Mouse (Mus musculus): ENCODE data around the gene Arsb.
A peak's percentile ranks its signal among the peaks of the same experiment; 100 is the strongest.

The Arsb gene

DNA sequence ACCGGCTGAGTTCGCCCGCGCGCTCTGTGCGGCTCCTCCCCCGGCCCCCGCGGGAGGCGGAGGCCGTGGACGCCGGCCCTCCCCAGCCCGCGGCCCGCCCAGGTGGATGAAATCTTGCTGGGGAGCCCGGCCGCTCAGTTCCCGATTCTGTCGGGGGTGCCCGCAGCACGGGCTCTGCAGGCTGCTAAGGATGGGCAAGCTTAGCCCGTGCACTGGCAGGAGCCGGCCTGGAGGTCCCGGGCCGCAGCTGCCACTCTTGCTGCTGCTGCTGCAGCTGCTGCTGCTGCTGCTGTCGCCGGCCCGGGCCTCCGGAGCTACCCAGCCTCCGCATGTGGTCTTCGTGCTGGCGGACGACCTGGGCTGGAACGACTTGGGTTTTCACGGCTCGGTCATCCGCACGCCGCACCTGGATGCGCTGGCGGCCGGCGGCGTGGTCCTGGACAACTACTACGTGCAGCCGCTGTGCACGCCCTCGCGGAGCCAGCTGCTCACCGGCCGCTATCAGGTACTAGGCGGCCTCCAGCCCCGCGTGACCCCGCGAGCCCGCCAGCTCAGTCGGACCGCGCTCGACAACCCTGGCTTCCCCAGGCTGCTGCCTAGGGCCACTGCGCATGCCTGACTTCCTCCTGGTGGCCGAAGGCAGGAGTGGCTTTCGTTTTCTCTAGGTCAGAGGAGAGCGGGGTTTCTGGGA lies at the start of gene Arsb:
TSS of gene Arsb (plus strand) at position 43 of the 691 bp plus-strand sequence.
- peak; percentile 74; the same call in 1 of the 2 replicates for TF ChIP-seq GATA4 (IDR thresholded peaks at IDR 0.05; ENCODE audit: insufficient replicate concordance, low read length)

DNA sequence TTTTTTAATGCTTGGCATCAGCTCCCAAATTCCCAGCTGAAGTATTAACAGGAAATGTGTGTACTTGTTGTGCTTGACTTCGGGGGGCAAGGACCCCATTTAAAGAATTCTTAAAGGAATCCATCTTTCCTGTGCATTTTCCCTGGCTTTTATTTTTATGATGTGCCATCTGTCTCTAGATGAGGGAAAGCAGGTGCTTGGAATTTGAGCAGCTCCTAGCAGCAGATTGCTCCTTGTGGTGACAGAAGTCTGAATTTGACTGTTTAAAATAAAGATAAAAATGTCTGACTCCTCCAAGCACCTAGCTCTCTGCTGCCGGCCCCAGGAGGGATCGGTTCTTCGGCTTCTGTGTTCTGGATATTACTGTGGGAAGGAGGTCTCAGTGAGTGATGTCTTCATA lies 49.5 kb upstream of the Arsb start:
- no peak for TF ChIP-seq GATA4 (IDR thresholded peaks at IDR 0.05; ENCODE audit: insufficient replicate concordance, low read length)

DNA sequence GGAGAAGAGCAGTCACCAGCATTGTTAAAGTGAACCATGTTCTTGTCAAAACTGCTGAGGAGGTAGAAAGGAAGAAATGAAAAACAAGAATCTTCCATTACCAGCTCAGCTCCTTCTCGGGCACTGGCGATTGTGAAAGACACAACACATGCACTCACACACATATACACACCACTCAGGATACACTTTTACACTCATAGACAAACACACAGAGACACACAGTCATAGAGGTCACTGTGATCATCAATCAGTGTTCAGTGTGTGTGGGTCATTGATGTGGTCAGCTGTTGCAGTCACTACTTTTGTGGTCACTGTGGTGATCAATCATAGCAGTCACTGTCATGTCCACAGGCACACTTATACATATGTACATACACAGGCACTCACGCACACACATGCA lies 48.0 kb upstream of the Arsb start:
- no peak for TF ChIP-seq GATA4 (IDR thresholded peaks at IDR 0.05; ENCODE audit: insufficient replicate concordance, low read length)

DNA sequence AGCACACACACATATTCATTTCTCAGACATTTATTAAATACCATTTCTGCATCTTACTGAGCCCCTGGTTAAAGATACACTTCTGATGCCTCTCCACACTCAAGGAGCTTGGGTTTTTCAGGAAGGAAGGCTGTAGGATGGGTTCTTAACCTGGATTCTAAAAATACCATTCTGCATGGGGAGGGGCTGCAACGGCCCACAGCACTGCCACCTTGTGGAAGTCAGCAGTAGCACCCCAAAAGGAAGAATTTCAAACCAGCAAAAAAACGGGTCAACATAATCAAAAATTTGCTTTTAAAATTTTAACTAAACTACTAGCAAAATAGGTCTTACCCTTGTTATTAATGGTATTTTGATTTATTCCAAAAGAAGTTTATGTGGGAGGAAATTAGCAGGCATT lies 47.2 kb upstream of the Arsb start:
- TF ChIP-seq GATA4 (IDR thresholded peaks at IDR 0.05; ENCODE audit: insufficient replicate concordance, low read length) = no peak

DNA sequence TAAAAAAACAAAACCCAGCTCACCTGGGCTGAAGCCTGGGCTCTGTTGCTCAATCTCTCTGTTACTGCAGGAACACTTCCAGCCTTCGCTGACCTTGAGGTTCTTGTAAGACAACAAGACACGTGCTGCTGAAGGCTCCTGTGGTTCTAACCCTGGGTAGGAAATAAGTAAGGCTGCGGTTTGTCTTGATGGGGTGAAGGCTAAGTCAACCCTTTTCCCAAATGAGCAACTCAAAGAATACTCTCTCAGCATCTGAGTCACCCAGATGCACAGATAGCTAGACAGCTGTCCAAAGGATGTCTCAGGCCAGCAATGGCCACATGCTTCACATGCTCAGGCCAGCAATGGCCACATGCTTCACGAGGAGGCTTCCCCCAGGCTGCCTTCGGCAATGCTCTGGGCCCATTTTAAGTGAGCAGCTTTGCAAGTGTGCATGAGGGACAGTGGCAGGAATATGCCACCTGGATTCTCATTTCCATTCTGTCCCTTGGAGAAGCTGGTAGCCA lies 36.2 kb upstream of the Arsb start:
- TF ChIP-seq GATA4 (IDR thresholded peaks at IDR 0.05; ENCODE audit: insufficient replicate concordance, low read length) = no peak

DNA sequence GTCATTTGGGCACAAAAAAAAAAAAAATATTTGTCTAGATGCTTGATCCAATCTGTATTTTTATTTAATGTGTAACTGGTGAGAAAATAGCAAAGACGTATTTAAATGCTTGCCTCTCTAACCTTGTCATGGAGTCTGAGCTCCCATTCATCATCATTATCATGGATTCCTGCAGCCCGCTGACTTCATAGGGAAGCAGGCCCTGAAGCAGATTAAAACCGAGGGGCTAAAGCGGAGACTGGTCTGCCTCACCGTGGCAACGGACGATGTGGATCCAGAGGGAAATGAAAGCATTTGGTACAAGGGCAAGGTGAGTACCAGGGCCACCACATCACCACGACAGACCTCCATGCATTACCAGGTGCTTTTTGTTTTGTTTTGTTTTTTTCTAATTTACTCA lies 27.3 kb upstream of the Arsb start:
- TF ChIP-seq GATA4 (IDR thresholded peaks at IDR 0.05; ENCODE audit: insufficient replicate concordance, low read length) = no peak

DNA sequence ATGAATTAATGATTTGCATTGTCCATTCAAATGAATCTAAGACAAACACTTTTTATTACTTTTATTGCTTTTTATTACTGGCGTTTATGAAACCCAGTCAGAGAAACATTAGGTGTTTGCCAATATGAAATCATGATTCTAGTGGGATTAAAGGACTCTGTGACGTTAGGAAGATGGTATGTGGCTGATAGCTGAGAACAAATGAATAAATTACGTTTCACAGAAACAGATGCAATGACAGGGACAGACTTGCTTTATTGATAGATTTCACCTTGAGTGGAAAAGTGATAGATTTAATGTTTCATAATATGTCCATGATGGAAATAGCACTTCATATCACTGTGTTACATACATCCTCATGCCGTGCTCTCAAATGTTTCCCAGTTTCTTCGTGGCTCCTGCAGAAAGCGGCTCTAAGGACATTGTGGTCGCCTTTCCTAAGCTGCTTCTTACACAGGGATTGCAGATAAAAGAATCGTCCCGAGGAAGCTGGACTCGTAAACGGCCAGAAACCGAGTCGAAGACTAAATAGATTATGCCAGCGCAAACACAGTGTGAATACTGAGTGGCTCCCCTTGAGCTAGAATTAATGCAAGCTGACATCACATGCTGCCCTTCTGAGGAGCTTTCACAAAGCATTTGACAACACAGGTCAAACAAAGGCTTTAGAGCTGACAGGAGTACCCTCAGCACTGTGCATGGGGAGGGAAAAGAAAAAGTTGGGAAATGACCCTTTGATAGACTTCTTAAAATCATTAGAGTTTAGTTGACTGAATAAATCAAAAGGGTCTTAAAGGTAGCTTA lies 18.6 kb upstream of the Arsb start:
- TF ChIP-seq GATA4 (IDR thresholded peaks at IDR 0.05; ENCODE audit: insufficient replicate concordance, low read length) = no peak

DNA sequence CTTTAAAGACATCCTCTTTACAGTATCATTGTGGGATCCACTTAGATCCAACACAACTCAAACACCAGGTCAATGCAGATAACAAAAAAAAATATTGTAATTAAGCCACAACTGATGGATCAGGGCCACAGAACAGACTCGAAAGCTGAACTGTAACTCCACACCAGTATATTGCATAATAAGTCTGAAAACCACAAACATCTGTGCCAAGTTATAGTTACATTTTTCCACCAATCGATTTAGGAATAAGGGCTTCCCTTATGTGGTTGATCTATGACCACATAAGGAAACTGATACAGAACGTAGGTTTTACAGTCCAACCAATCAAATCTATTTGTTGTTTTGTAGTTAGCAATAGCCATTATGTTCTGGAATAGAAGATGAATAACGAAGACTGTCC lies 16.3 kb upstream of the Arsb start:
- no peak for TF ChIP-seq GATA4 (IDR thresholded peaks at IDR 0.05; ENCODE audit: insufficient replicate concordance, low read length)

DNA sequence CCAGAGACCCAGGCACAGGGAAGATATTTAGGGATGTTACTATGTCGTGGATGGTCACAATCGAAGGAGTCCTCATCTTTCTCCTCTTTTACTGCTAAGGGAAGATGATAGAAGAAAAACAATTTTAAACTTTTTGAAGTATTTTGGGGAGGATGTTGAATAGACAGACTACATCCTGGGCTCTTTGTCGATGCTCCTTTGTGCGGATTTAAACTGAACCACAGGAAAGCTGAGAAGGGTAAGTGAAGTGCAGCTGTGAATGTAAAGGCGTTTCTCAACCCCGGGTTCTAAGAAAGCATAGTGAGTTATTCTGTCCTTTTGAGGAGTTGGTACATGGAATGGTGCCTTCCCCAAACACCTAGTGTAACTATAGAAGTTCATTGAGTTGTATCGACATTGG lies 14.8 kb upstream of the Arsb start:
- no peak for TF ChIP-seq GATA4 (IDR thresholded peaks at IDR 0.05; ENCODE audit: insufficient replicate concordance, low read length)

DNA sequence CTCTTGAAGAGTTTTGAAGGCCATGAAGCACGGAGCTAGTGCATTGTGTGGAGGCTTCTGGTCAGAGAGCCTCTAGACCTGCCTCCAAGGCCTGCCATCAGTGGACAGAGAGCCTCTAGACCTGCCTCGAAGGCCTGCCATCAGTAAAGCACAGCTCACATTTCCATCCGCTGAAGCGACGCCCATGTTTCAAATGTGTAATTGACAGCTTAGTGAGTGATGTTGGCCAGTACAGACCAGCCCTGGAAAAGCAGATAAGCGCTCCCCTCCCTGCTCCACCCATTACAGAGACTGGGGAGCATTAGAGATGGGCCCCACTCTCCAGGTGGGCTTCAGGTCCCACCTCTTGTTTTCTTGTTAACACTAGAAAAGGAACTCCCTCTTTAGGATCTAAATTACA lies 13.9 kb upstream of the Arsb start:
- TF ChIP-seq GATA4 (IDR thresholded peaks at IDR 0.05; ENCODE audit: insufficient replicate concordance, low read length) = no peak

DNA sequence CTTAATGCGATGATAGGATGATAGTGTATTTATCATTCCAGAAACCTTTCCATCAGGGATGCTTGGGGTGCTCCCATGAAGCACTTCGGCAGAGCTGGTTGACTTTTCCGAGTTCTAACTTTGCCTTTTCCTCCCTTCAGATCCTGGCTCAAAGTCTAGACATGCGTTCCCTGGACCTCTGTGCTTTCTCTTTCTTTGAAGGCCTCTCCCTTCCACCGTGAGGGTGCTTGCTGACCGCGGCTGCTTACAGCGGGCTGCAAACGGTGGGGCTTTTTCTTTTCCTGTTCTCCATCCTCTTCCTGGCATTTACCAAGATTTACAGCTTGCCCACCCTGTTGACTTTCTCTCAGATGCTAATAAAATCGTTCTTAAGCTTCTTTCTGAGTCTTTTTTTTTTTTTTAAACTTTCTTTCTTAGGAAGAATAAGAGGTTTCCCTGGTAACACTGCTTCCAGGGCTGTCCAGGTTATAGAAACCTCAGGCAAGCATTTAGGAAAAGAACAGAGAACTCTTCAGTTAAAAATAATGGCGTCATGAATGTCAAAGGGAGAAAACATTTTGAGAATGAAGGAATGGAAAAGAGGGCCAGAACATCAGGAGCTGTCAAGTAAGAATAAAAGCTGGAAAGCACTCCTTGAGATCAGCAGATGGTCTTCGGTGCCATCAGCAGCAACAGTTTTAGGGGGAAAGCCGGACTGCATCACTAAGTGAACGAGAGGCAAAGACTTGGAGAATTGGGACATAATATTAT lies 13.1 kb upstream of the Arsb start:
- no peak for TF ChIP-seq GATA4 (IDR thresholded peaks at IDR 0.05; ENCODE audit: insufficient replicate concordance, low read length)

DNA sequence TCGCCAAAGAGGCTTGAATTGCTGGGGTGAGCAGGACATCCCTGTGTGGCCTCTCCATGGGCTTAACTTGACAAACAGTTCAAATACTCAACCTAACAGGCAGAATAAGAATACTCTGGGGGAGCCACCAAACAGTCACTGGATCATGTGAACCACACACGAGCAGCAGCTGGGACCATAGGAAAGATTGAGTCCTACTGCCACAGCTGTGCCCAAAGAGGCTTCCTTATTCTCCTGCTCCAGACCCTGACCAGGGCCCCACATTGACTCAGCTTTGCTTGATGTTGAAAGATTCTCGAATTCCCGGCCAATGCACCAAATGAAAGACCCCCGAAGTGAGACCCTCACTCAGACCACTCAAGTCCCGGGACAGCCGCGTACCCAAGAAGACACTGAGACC lies 9.6 kb upstream of the Arsb start:
- no peak for TF ChIP-seq GATA4 (IDR thresholded peaks at IDR 0.05; ENCODE audit: insufficient replicate concordance, low read length)

DNA sequence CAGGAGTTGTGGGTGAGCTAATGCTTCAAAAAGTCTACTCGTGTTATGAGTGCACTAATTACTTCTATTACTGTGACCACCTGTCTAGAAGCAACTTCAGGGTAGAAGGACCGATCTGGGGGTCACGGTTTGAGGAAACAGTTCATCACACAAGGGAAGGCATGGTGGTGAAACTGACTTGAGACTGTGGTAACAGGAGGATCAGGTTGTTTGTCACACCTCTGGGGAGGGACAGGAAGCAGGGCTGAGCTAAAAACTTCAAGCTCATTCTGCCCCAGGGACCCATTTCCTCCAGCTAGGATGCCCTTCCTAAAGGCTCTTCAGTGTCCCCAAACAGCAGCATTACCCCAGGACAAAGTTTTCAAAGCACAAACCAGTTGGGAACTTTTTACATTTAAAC lies 8.6 kb upstream of the Arsb start:
- TF ChIP-seq GATA4 (IDR thresholded peaks at IDR 0.05; ENCODE audit: insufficient replicate concordance, low read length) = no peak

DNA sequence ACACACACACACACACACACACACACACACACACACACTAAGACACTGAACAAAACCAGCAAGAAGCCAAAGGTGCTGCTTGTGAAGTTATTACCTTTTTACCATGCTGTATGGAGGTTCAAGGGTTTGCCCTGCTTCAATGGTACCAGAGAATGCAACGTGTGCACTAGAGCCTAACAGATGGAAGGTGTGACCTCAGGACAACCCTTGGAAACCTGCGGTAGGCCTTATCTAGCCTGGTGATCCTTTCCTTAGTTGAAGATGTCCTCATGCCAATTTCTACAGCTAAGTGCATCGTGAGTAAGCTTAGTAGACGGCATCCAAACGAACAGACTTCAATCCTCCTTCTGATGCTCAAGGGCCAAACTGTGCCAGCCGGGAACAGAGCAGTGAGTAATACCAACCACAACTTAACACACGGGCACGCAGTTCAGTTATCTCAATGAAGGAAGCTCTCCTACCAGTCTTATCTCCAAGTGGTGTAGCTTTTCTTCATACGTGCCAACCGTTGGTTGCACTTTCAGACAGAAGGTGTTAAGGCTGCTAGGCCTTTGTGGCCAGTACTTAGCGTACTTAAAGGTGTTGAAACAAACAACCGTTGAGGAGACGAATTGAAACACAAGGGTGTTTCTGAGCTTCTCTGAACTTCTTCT lies 7.0 kb upstream of the Arsb start:
- no peak for TF ChIP-seq GATA4 (IDR thresholded peaks at IDR 0.05; ENCODE audit: insufficient replicate concordance, low read length)

DNA sequence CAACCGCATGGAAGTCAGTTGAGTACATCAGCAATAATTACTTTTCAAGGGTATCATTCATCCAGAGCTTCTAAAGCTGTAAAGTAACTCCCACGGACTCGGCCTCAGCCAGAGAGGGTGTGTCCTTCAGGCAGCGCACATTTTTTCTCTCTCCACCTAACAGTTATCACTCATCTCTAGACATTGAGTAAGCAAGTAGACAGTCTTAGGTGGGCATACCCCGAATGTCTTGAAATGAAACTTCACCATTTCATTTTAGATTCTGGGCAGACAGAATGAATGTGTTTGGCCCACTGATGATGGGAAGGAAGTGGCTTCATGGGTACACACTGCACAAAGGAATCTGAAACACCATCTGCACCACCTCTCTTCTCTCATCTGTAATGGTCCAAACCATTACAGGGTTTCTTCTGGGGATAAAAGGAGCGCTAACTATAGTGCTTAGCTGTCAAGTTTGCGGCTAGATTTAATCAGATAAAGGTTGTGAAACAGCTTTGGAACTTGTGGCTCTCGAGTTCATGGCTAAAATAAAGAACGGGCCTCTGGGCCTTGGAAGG lies 321 bp upstream of the Arsb start:
- TF ChIP-seq GATA4 (IDR thresholded peaks at IDR 0.05; ENCODE audit: insufficient replicate concordance, low read length) = no peak; the same call in 1 of the 2 replicates

Measured in liver, adult (tissue).